Mouse (Mus musculus): ENCODE measurements around the gene Guca2b. TPM values are rescaled to one million over a fixed set of nuclear protein-coding genes. Genes with fewer than 3 reads are reported as not detected.

The Guca2b gene
- polyA plus RNA-seq (2021; fragmentation: Nextera tagmentation): not detected in 2 replicates
- long read RNA-seq, experiment 1: 0 reads
- long read RNA-seq, experiment 2: 0 reads

GRCm38 (mm10) chr4:119658731-119659130 lies at the start of gene Guca2b:
Gene Guca2b (minus strand): TSS chr4:119658954.

GRCm38 (mm10) chr4:119637176-119637845 lies 21.4 kb downstream of the Guca2b start, which contains the start of gene Guca2a:
Gene Guca2a (plus strand): TSS chr4:119637704.

Other genes with a start within 250 kb of the Guca2b start
- 9.3 and 9.8 TPM in 2 replicates for gene Ccdc30, start 243.4 kb downstream of the Guca2b start, polyA plus RNA-seq (2021; fragmentation: Nextera tagmentation)
- gene Ppcs, start 236.5 kb downstream of the Guca2b start, polyA plus RNA-seq (2021; fragmentation: Nextera tagmentation): 13.6 and 18.8 TPM in 2 replicates
- gene Zmynd12, start 236.1 kb downstream of the Guca2b start, polyA plus RNA-seq (2021; fragmentation: Nextera tagmentation): 0.50 TPM in 1 of 2 replicates, not detected in the other
- 4.6 and 5.7 TPM in 2 replicates for gene Rimkla, start 166.3 kb downstream of the Guca2b start, polyA plus RNA-seq (2021; fragmentation: Nextera tagmentation)
- 20.8 and 43.3 TPM in 2 replicates for gene Foxj3, start 122.0 kb downstream of the Guca2b start, polyA plus RNA-seq (2021; fragmentation: Nextera tagmentation)
- 6.5 and 7.1 TPM in 2 replicates for gene Frg2f1, start 119.4 kb downstream of the Guca2b start, polyA plus RNA-seq (2021; fragmentation: Nextera tagmentation)
- not detected in 2 replicates for gene Guca2a, start 21.2 kb downstream of the Guca2b start, polyA plus RNA-seq (2021; fragmentation: Nextera tagmentation)
- gene Hivep3, start 74.8 kb upstream of the Guca2b start, polyA plus RNA-seq (2021; fragmentation: Nextera tagmentation): 23.0 and 38.3 TPM in 2 replicates

All from left cerebral cortex, adult 6 months (tissue).